7 mouse cellular contexts compared by ENCODE assay signal in genomic region chr15:85669652-85670175, GRCm38 (mm10).
DNase-seq lines count a peak whose midpoint lies in the region; ATAC-seq and TF ChIP-seq lines count a peak whose summit lies in the region.

No protein-coding gene starts in this region.

- 8% methylated on average over 15 of the region's 15 CpGs for WGBS in forebrain, postnatal 0 days

- intact Hi-C loops in heart, postnatal 25 days (cut with DNase I), result loop anchor here (2.0 kb wide), 2 partner anchors 15 to 35 kb away; no protein-coding TSS in a partner anchor

- H3K4me3 ChIP-seq in forebrain, postnatal 0 days (ENCODE audit: low read depth, low read length), result peak overlapping the region; percentile 99

- ATAC-seq in forebrain, postnatal 0 days, result peak; percentile 44

- H3K4me1 ChIP-seq in forebrain, postnatal 0 days (ENCODE audit: insufficient read depth), result peaks cover 16% of the 10 kb centered on the region

- DNase-seq in adrenal gland, adult (ENCODE audit: inconsistent age in 2 of 2, low spot score in 1 of 2), result peak; percentile 95 to 99
- peak; percentile 91 for DNase-seq in cerebellum, adult 11-12 months
- DNase-seq in forebrain, postnatal 0 days, result peak; percentile 91
- DNase-seq in heart, postnatal 25 days (ENCODE audit: low spot score), result peak; percentile 75
- peak; percentile 86 for DNase-seq in layer of hippocampus, adult 9-11 months
- peak; percentile 66 for DNase-seq in lung, postnatal 14 days
- peak; percentile 81 for DNase-seq in right cerebral cortex, postnatal 4 days

- H3K36me3 ChIP-seq in forebrain, postnatal 0 days (ENCODE audit: insufficient read depth), result no peaks in the 10 kb centered on the region

- peak overlapping the region; percentile 98 for H3K9ac ChIP-seq in forebrain, postnatal 0 days

- peak overlapping the region; percentile 100 for H3K27ac ChIP-seq in forebrain, postnatal 0 days (ENCODE audit: low read depth, low read length)

- H3K4me2 ChIP-seq in forebrain, postnatal 0 days (ENCODE audit: low read depth), result peak overlapping the region; percentile 91

- no peaks in the 10 kb centered on the region for H3K27me3 ChIP-seq in forebrain, postnatal 0 days (ENCODE audit: insufficient read depth, low read length)

- H3K9me3 ChIP-seq in forebrain, postnatal 0 days (ENCODE audit: low read length), result no peaks in the 10 kb centered on the region

- no peak for TF ChIP-seq CTCF in forebrain, postnatal 0 days (IDR thresholded peaks at IDR 0.05; ENCODE audit: low read depth)

Comparison
In these comparisons a context has a peak if more than half of its experiments do, and no peak if none do; other contexts are left out.
1. Peak in every context shown above with its lines: DNase-seq, ATAC-seq, H3K4me3 ChIP-seq and H3K27ac ChIP-seq.